23 mouse cellular contexts compared by ENCODE assay signal in genomic region chr13:99186859-99187258, GRCm38 (mm10). TPM values are rescaled to one million over a fixed set of nuclear protein-coding genes. Genes with fewer than 3 reads are reported as not detected.
A peak's percentile ranks its signal among the peaks of the same experiment; 100 is the strongest.
DNase-seq lines count a peak whose midpoint lies in the region; ATAC-seq and TF ChIP-seq lines count a peak whose summit lies in the region.
"Had no signal": no experiment of that assay in that cellular context is flagged by ENCODE, and none has a peak within 500 bp of the region (broad histone marks: within the 10 kb centered on the region; RNA-seq: fewer than 3 reads in every experiment).

No protein-coding gene starts in this region.

- no peak overlapping the region for H3K27ac ChIP-seq in heart, embryonic 16.5 days (ENCODE audit: low read length)
- no peak overlapping the region for H3K27ac ChIP-seq in heart, embryonic 11.5 days (ENCODE audit: low read depth, low read length)
- 0 out of 2 replicates have a peak overlapping the region, but pooled peaks have one; percentile 26 for H3K27ac ChIP-seq in kidney, postnatal 0 days
- 0 out of 2 replicates have a peak overlapping the region, but pooled peaks have one; percentile 10 for H3K27ac ChIP-seq in spleen, adult 2 months (ENCODE audit: insufficient read depth, low read length)
- H3K27ac ChIP-seq: embryonic facial prominence, embryonic 12.5 days; heart, embryonic 10.5 days; hindbrain, embryonic 10.5 days; liver, embryonic 14.5 days; midbrain, embryonic 15.5 days had no signal

- no peaks in the 10 kb centered on the region for H3K9me3 ChIP-seq in heart, embryonic 16.5 days (replicated peaks; ENCODE audit: control insufficient read depth, low read length)
- H3K9me3 ChIP-seq in heart, embryonic 11.5 days (replicated peaks; ENCODE audit: control insufficient read depth, low read length): no peaks in the 10 kb centered on the region
- no peaks in the 10 kb centered on the region for H3K9me3 ChIP-seq in kidney, postnatal 0 days (replicated peaks; ENCODE audit: low read length)
- H3K9me3 ChIP-seq: embryonic facial prominence, embryonic 12.5 days; heart, embryonic 10.5 days; hindbrain, embryonic 10.5 days; midbrain, embryonic 15.5 days had no signal

- WGBS in heart, embryonic 16.5 days: 86% methylated on average over 7 of the region's 7 CpGs
- WGBS in heart, embryonic 11.5 days (ENCODE audit: insufficient replicate concordance): 85% methylated on average over 7 of the region's 7 CpGs
- WGBS in kidney, postnatal 0 days: 56% methylated on average over 7 of the region's 7 CpGs
- 79% methylated on average over 7 of the region's 7 CpGs for WGBS in spleen, adult 2 months

- no peak for DNase-seq in kidney, postnatal 0 days (ENCODE audit: low spot score)
- no peak for DNase-seq in kidney, adult 11 months
- DNase-seq in spleen, adult 2 months (ENCODE audit: low read depth in 1 of 2, low spot score in 2 of 2): no peak
- DNase-seq in spleen, postnatal 4 days (ENCODE audit: low spot score in 2 of 2): no peak
- DNase-seq in retina, postnatal 1 day: peak; percentile 46
- DNase-seq in adrenal gland, postnatal 25 days: no peak
- DNase-seq: adrenal gland, adult 8-10 months; B cell, adult 2 months; cerebellum, adult 9-11 months; gastrocnemius, postnatal 25 days; kidney, postnatal 36 days; right cerebral cortex, adult 18-20 months; thymus, postnatal 36 days had no signal

- H3K4me3 ChIP-seq in heart, embryonic 16.5 days (ENCODE audit: low read length): no peak overlapping the region
- H3K4me3 ChIP-seq in heart, embryonic 11.5 days (ENCODE audit: low read depth, low read length): no peak overlapping the region
- H3K4me3 ChIP-seq in kidney, postnatal 0 days (replicated peaks; ENCODE audit: low read depth, low read length): no peak overlapping the region
- no peak overlapping the region for H3K4me3 ChIP-seq in spleen, adult 2 months (ENCODE audit: extremely low read depth, insufficient read depth, insufficient read length)
- H3K4me3 ChIP-seq: embryonic facial prominence, embryonic 12.5 days; erythroblast, embryonic 14.5 days; heart, embryonic 10.5 days; hindbrain, embryonic 10.5 days; midbrain, embryonic 15.5 days; myocyte had no signal

- no peaks in the 10 kb centered on the region for H3K27me3 ChIP-seq in heart, embryonic 16.5 days (ENCODE audit: control insufficient read depth, insufficient read depth, low read length)
- no peaks in the 10 kb centered on the region for H3K27me3 ChIP-seq in heart, embryonic 11.5 days (ENCODE audit: control insufficient read depth, insufficient read depth, low read length)
- H3K27me3 ChIP-seq in kidney, postnatal 0 days (ENCODE audit: insufficient read depth, low read length): no peaks in the 10 kb centered on the region
- H3K27me3 ChIP-seq in spleen, adult 2 months (ENCODE audit: control insufficient read depth, insufficient read depth, low read length): no peaks in the 10 kb centered on the region
- H3K27me3 ChIP-seq: embryonic facial prominence, embryonic 12.5 days; midbrain, embryonic 15.5 days had no signal

- no peak for TF ChIP-seq POLR2A in spleen, adult 2 months (IDR thresholded peaks at IDR 0.05; ENCODE audit: low read depth, low read length)

- TF ChIP-seq CTCF in kidney, postnatal 0 days (IDR thresholded peaks at IDR 0.05; ENCODE audit: low read depth): no peak
- no peak for TF ChIP-seq CTCF in spleen, adult 2 months (IDR thresholded peaks at IDR 0.05; ENCODE audit: extremely low read depth, insufficient read depth, insufficient read length, insufficient replicate concordance)

- H3K4me2 ChIP-seq in heart, embryonic 16.5 days (ENCODE audit: low read depth, low read length): peak overlapping the region; percentile 45; the same call in 1 of the 2 replicates
- H3K4me2 ChIP-seq in heart, embryonic 11.5 days: no peak overlapping the region
- peak overlapping the region; percentile 44; the same call in 1 of the 2 replicates for H3K4me2 ChIP-seq in kidney, postnatal 0 days (ENCODE audit: low read length)
- H3K4me2 ChIP-seq: embryonic facial prominence, embryonic 12.5 days; midbrain, embryonic 15.5 days had no signal

- ATAC-seq in heart, embryonic 16.5 days (replicated peaks; ENCODE audit: extremely low read depth, insufficient read depth, low FRiP score): no peak
- ATAC-seq in heart, embryonic 11.5 days (replicated peaks; ENCODE audit: insufficient number of reproducible peaks, low FRiP score, low TSS enrichment): no peak
- ATAC-seq in kidney, postnatal 0 days (replicated peaks; ENCODE audit: low FRiP score, low read depth): no peak
- ATAC-seq: forebrain, embryonic 14.5 days; midbrain, embryonic 15.5 days had no signal

- H3K36me3 ChIP-seq in heart, embryonic 16.5 days (ENCODE audit: control insufficient read depth, insufficient read depth): no peaks in the 10 kb centered on the region
- H3K36me3 ChIP-seq in heart, embryonic 11.5 days (ENCODE audit: control insufficient read depth, insufficient read depth, low read length): no peaks in the 10 kb centered on the region
- H3K36me3 ChIP-seq in kidney, postnatal 0 days (ENCODE audit: insufficient read depth, low read length): no peaks in the 10 kb centered on the region
- no peaks in the 10 kb centered on the region for H3K36me3 ChIP-seq in spleen, adult 2 months (ENCODE audit: control insufficient read depth, insufficient read depth, low read length)
- H3K36me3 ChIP-seq: embryonic facial prominence, embryonic 12.5 days; heart, embryonic 10.5 days; hindbrain, embryonic 10.5 days; midbrain, embryonic 15.5 days had no signal

- no peak overlapping the region for H3K9ac ChIP-seq in heart, embryonic 16.5 days (ENCODE audit: low read length)
- no peak overlapping the region for H3K9ac ChIP-seq in heart, embryonic 11.5 days (ENCODE audit: low read depth, low read length)
- no peak overlapping the region for H3K9ac ChIP-seq in kidney, postnatal 0 days (ENCODE audit: low read depth, low read length)
- H3K9ac ChIP-seq: embryonic facial prominence, embryonic 12.5 days; liver, embryonic 14.5 days; midbrain, embryonic 15.5 days had no signal

- H3K4me1 ChIP-seq in heart, embryonic 16.5 days (ENCODE audit: control insufficient read depth, insufficient read depth, low read length): peaks cover 14% of the 10 kb centered on the region
- peaks cover 11% of the 10 kb centered on the region; the same call in 1 of the 2 replicates for H3K4me1 ChIP-seq in heart, embryonic 11.5 days (ENCODE audit: control insufficient read depth, insufficient read depth, low read length)
- H3K4me1 ChIP-seq in kidney, postnatal 0 days (replicated peaks; ENCODE audit: insufficient read depth, low read length): peaks cover 9% of the 10 kb centered on the region; the same call in 1 of the 2 replicates
- H3K4me1 ChIP-seq in spleen, adult 2 months (ENCODE audit: control insufficient read depth, insufficient read depth, insufficient read length): peaks cover 4% of the 10 kb centered on the region; the same call in 1 of the 2 replicates

RNA-seq across cellular contexts. Expression of gene Zfp366, which starts 2.2 kb away (rescaled TPM):
- 0.66 and 0.75 TPM in 2 replicates for polyA plus RNA-seq in heart, embryonic 16.5 days (2015; fragmentation: Nextera tagmentation; extraction: Ambion mirVana)
- polyA plus RNA-seq in heart, embryonic 11.5 days (2014; fragmentation: Nextera tagmentation; extraction: Ambion mirVana): 0.11 and 0.25 TPM in 2 replicates
- polyA plus RNA-seq in kidney, postnatal 0 days (2015; fragmentation: Nextera tagmentation; extraction: Ambion mirVana): 0.98 and 1.2 TPM in 2 replicates
- 6.1 and 9.0 TPM in 2 replicates for polyA plus RNA-seq in spleen, adult 2 months (2012; rRNA removed)
- 4.8 and 6.7 TPM in 2 replicates for total RNA-seq in adrenal gland, postnatal 25 days (2021)
- polyA plus RNA-seq: erythroblast, embryonic 14.5 days had no signal

Comparison
In these comparisons a context has a peak if more than half of its experiments do, and no peak if none do; other contexts are left out.
1. H3K27ac ChIP-seq: peak in kidney, postnatal 0 days (single experiment) and spleen, adult 2 months (single experiment); none in heart, embryonic 16.5 days (single experiment) and heart, embryonic 11.5 days (single experiment).